Mouse (Mus musculus) lung, embryonic 14.5 days (tissue): ENCODE measurements around the gene Evl. TPM values are rescaled to one million over a fixed set of nuclear protein-coding genes. Genes with fewer than 3 reads are reported as not detected.

Source experiments
- ATAC-seq: fragments of 200-750 bp; cut with Nextera tagmentation; 2 replicates; pipeline ENCODE4 v1.8.0; 2017; ENCODE audit warnings: mild to moderate bottlenecking, moderate TSS enrichment, moderate library complexity; ENCODE audit not compliant: insufficient read depth
- DNase-seq: peaks from one replicate; pipeline ENCODE4 v3.0.0-alpha.2; 2015
- H3K27ac ChIP-seq: fragments of 300-500 bp; sonication (generic); 2 replicates; pipeline ENCODE4 v1.5.1; 2014; ENCODE audit warnings: low read depth, mild to moderate bottlenecking, moderate library complexity
- H3K27me3 ChIP-seq: fragments of 300-500 bp; sonication (generic); 2 replicates; pipeline ENCODE4 v1.6.1; 2014; ENCODE audit warnings: low read length, control low read depth; ENCODE audit not compliant: insufficient read depth
- H3K36me3 ChIP-seq: fragments of 300-500 bp; sonication (generic); 2 replicates; pipeline ENCODE4 v1.6.1; 2014; ENCODE audit warnings: control low read depth; ENCODE audit not compliant: insufficient read depth
- H3K4me1 ChIP-seq: fragments of 300-500 bp; sonication (generic); 2 replicates; pipeline ENCODE4 v1.6.1; 2014; ENCODE audit warnings: antibody characterized with exemption, control low read depth; ENCODE audit not compliant: insufficient read depth
- H3K4me2 ChIP-seq: fragments of 300-500 bp; sonication (generic); 2 replicates; pipeline ENCODE4 v1.6.1; 2014; ENCODE audit warnings: mild to moderate bottlenecking
- H3K4me3 ChIP-seq: fragments of 300-500 bp; sonication (generic); 2 replicates; pipeline ENCODE4 v1.5.1; 2014; ENCODE audit warnings: low read depth, low read length
- H3K9ac ChIP-seq: fragments of 300-500 bp; sonication (generic); 2 replicates; pipeline ENCODE4 v1.6.1; 2014
- H3K9me3 ChIP-seq: fragments of 300-500 bp; sonication (generic); 2 replicates; pipeline ENCODE4 v1.6.1; 2016; ENCODE audit warnings: low read depth, low read length, control low read depth
- CTCF ChIP-seq: IDR thresholded peaks from 2 replicates; pipeline ENCODE4 v1.5.1; 2016; ENCODE audit warnings: antibody characterized with exemption, low read depth
- WGBS: fragments of 180-500 bp; shearing (Covaris S2); extraction: QIAGEN DNeasy Blood & Tissue Kit; methylation state at CpG from one replicate; pipeline ENCODE4 v1.1.7; 2014; 5-methylcytosine and 5-hydroxymethylcytosine counted together
- polyA plus RNA-seq: library from polyadenylated mRNA; unstranded; fragments of >200 nt; fragmentation: Nextera tagmentation; extraction: Ambion mirVana; gene quantifications from 2 replicates; pipeline ENCODE4 v1.2.1, GENCODE M21; 2014

The Evl gene
- polyA plus RNA-seq, 1 experiment from 2014 or later = 88.7 TPM

- no peaks in the 10 kb centered on the region for H3K27me3 ChIP-seq
- H3K9ac ChIP-seq = no peak overlapping the region
- WGBS = 92% methylated on average over 1 of the region's 1 CpGs
- H3K27ac ChIP-seq = no peak overlapping the region
- no peak for ATAC-seq
- no peak for DNase-seq
- H3K4me1 ChIP-seq = no peaks in the 10 kb centered on the region
- TF ChIP-seq CTCF = no peak
- H3K36me3 ChIP-seq = peaks cover 32% of the 10 kb centered on the region
- H3K4me2 ChIP-seq = no peak overlapping the region
- no peaks in the 10 kb centered on the region for H3K9me3 ChIP-seq
- no peak overlapping the region for H3K4me3 ChIP-seq
These were observed 91.7 kb downstream of the Evl start for GRCm38 (mm10) chr12:108646234-108646633.

GRCm38 (mm10) chr12:108647784-108648183 is 93.3 kb downstream of the Evl start:
- no peak for ATAC-seq
- DNase-seq = no peak
- no peak overlapping the region for H3K27ac ChIP-seq

GRCm38 (mm10) chr12:108651053-108651660 is 96.6 kb downstream of the Evl start:
- Histone ChIP-seq H3K36me3 (peaks cover 77% of the 10 kb centered on the region), H3K9ac (no peak overlapping the region), H3K27ac (no peak overlapping the region), H3K4me2 (no peak overlapping the region), H3K27me3 (no peaks in the 10 kb centered on the region), H3K9me3 (no peaks in the 10 kb centered on the region), H3K4me1 (no peaks in the 10 kb centered on the region), H3K4me3 (no peak overlapping the region)
- DNase-seq = peak; percentile 49
- no peak for TF ChIP-seq CTCF
- ATAC-seq = no peak
- WGBS = 67% methylated on average over 7 of the region's 7 CpGs

More at GRCm38 (mm10) chr12:108647784-108648183, 93.3 kb downstream of the Evl start:
- no peak overlapping the region for H3K4me2 ChIP-seq
- peaks cover 47% of the 10 kb centered on the region for H3K36me3 ChIP-seq
- TF ChIP-seq CTCF = no peak
- H3K27me3 ChIP-seq = no peaks in the 10 kb centered on the region
- H3K9ac ChIP-seq = no peak overlapping the region
- H3K4me3 ChIP-seq = no peak overlapping the region
- no peaks in the 10 kb centered on the region for H3K9me3 ChIP-seq
- no peaks in the 10 kb centered on the region for H3K4me1 ChIP-seq

- DNase-seq = no peak
These were observed 99.1 kb downstream of the Evl start for GRCm38 (mm10) chr12:108653358-108654335.

GRCm38 (mm10) chr12:108657350-108657749 is 102.8 kb downstream of the Evl start:
- Histone ChIP-seq H3K27me3 (no peaks in the 10 kb centered on the region), H3K27ac (no peak overlapping the region), H3K36me3 (peaks cover 67% of the 10 kb centered on the region), H3K4me2 (no peak overlapping the region), H3K9me3 (no peaks in the 10 kb centered on the region), H3K4me3 (no peak overlapping the region), H3K9ac (no peak overlapping the region), H3K4me1 (no peaks in the 10 kb centered on the region)
- DNase-seq (peak; percentile 62), ATAC-seq (0 out of 2 replicates have a peak, but pooled peaks have one; percentile 24)
- TF ChIP-seq CTCF = peak; percentile 80
- WGBS = 70% methylated on average over 1 of the region's 1 CpGs

More at GRCm38 (mm10) chr12:108653358-108654335, 99.1 kb downstream of the Evl start:
- ATAC-seq = no peak
- H3K9ac ChIP-seq = no peak overlapping the region
- TF ChIP-seq CTCF = no peak
- no peak overlapping the region for H3K4me2 ChIP-seq
- peaks cover 82% of the 10 kb centered on the region for H3K36me3 ChIP-seq
- WGBS = 76% methylated on average over 11 of the region's 11 CpGs
- H3K4me3 ChIP-seq = no peak overlapping the region
- no peaks in the 10 kb centered on the region for H3K4me1 ChIP-seq
- no peaks in the 10 kb centered on the region for H3K27me3 ChIP-seq
- no peaks in the 10 kb centered on the region for H3K9me3 ChIP-seq
- H3K27ac ChIP-seq = no peak overlapping the region

- ATAC-seq (peak; percentile 51; the same call in 1 of the 2 replicates), DNase-seq (peak; percentile 42)
- Histone ChIP-seq H3K4me3 (no peak overlapping the region), H3K27me3 (no peaks in the 10 kb centered on the region), H3K9me3 (no peaks in the 10 kb centered on the region), H3K4me2 (no peak overlapping the region), H3K27ac (peak overlapping the region; percentile 66), H3K36me3 (peaks cover 17% of the 10 kb centered on the region), H3K9ac (no peak overlapping the region), H3K4me1 (no peaks in the 10 kb centered on the region)
- WGBS = 75% methylated on average over 8 of the region's 8 CpGs
- no peak for TF ChIP-seq CTCF
These were observed 114.2 kb downstream of the Evl start for GRCm38 (mm10) chr12:108668606-108669235.
